Mouse (Mus musculus): ENCODE results near the gene Akap1. TPM values are rescaled to one million over a fixed set of nuclear protein-coding genes. Genes with fewer than 3 reads are reported as not detected.

Gene Akap1
- total RNA-seq, 2 experiments from 2014 or later: 54.5 to 82.7 TPM

GRCm38 (mm10) chr11:88884376-88885065 is 20.1 kb upstream of the Akap1 start:
- DNase-seq (ENCODE audit: low spot score): no peak

- no peak for DNase-seq (ENCODE audit: low spot score)
These were observed 13.6 kb upstream of the Akap1 start for GRCm38 (mm10) chr11:88878011-88878410.

- DNase-seq (ENCODE audit: low spot score): no peak
These were observed 9.3 kb upstream of the Akap1 start for GRCm38 (mm10) chr11:88873667-88874030.

DNA sequence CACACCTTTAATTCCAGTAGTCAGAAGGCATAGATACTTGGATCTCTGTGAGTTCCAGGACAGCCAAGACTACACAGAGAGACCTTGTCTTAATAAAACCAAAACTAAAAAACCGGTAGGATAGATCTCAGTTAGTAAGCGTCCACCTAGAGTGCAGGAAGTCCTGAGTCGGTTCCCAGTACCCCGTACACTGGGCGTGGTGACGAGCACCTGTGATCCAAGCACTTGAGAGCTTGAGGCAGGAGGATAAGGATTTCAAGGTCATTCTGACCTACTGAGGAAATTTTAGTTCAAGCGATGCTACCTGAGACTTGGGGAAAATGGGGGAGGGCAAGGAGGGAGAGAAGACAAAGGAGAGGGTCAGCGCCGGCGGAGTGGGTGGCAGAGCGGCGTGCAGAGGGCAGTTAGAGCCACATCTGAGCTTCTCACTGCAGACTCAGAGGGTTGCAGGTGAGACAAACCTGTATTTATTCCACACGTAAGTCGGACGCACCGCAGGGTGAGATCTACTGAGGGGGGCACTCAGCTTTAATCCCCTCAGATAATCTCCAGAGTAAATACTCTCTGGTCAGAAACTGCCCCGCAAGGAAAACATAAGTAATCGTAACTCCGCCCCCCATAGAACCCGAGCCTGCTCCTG is 8.8 kb upstream of the Akap1 start:
- no peak for DNase-seq (ENCODE audit: low spot score)

GRCm38 (mm10) chr11:88869443-88869842 is 5.1 kb upstream of the Akap1 start:
- DNase-seq (ENCODE audit: low spot score): no peak

GRCm38 (mm10) chr11:88863904-88864457 is 405 bp downstream of the Akap1 start:
- DNase-seq (ENCODE audit: low spot score): peak; percentile 53

DNA sequence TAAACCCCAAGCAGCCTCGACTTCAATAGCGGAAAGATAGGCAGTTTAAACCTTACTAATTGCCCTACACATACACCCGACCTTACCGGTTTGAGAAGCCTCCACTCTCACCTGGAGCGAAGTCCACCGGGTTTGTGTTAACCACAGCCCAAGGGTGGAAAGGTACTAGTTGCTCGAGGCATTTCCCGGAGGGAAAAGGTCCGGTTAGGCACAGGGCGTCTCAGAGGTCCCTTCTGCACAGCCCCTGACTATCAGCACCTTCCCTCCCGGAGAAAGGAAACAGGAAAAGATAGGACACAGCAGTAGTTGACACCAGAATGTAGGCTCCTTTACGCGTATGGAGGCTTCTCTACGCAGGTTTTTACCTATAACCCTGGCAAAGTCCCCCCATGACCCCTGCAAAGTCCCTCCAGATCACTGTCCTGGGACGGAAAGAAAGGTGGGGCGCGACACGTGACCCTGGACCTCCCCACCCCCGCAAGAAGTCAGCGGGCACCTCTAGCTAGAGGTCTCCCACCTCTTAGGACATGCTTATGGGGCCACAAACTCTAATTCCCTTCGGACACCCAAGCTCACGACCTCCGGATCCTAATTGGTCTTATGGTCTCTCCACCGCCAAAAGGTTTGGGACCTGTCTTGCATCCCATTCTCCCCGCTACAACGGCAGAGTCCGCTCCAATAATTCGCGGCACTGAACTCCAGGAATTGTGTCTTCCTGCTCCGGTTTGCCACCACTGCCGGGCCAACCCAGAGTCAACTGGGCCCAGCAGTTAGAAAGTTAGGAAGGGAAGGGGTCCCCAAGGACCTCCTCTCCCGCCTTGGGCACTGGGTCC is 1.1 kb downstream of the Akap1 start:
- DNase-seq (ENCODE audit: low spot score): no peak

DNA sequence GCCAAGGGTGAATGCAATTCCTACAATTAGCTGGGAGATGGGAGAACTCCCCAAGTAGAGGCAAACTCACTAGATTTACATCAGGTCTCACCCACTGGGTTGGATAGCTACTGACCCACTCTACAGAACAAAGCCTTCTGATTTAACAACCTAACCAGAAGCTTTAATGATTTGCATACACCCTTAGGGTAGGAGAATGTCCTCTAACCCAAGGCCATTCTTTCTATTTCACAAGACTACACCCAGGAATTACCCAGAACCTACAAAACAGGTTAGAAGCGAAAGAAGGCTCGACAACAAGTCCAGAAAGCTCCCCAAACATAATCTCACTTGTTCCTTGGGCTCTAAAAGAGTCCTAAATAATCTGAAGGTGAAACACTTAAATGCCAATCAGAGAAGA is 2.0 kb downstream of the Akap1 start:
- DNase-seq (ENCODE audit: low spot score): no peak

DNA sequence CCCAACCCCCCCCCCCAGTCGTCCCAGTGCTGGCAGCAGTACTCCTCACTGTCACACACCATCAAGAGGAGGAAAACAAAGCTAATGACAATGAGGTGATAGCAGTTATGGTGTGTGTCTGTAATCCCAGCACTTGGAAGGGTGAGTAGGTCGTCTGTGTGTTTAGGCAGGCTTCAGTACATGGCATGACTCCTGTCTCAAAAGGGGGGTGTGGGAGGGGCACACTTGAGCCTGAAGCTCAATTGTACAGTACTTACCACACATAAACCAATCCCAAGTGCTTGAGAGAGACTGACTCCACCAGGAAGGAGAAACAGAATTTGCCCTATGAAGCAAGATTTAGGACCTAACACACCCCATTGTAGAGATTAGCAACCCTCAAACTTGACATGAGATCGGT is 3.3 kb downstream of the Akap1 start:
- no peak for DNase-seq (ENCODE audit: low spot score)

GRCm38 (mm10) chr11:88860641-88861040 is 3.7 kb downstream of the Akap1 start:
- no peak for DNase-seq (ENCODE audit: low spot score)

GRCm38 (mm10) chr11:88857311-88858005 is 6.9 kb downstream of the Akap1 start:
- DNase-seq (ENCODE audit: low spot score): peak; percentile 72

- no peak for DNase-seq (ENCODE audit: low spot score)
These were observed 8.0 kb downstream of the Akap1 start for GRCm38 (mm10) chr11:88856383-88856782.

- no peak for DNase-seq (ENCODE audit: low spot score)
These were observed 8.6 kb downstream of the Akap1 start for GRCm38 (mm10) chr11:88855795-88856194.

- DNase-seq (ENCODE audit: low spot score): no peak
These were observed 10.8 kb downstream of the Akap1 start for GRCm38 (mm10) chr11:88853588-88853987.

- DNase-seq (ENCODE audit: low spot score): no peak
These were observed 11.6 kb downstream of the Akap1 start for GRCm38 (mm10) chr11:88852806-88853205.

GRCm38 (mm10) chr11:88851049-88851825 is 13.1 kb downstream of the Akap1 start:
- DNase-seq (ENCODE audit: low spot score): peak; percentile 70

- no peak for DNase-seq (ENCODE audit: low spot score)
These were observed 14.7 kb downstream of the Akap1 start for GRCm38 (mm10) chr11:88849732-88850131.

DNA sequence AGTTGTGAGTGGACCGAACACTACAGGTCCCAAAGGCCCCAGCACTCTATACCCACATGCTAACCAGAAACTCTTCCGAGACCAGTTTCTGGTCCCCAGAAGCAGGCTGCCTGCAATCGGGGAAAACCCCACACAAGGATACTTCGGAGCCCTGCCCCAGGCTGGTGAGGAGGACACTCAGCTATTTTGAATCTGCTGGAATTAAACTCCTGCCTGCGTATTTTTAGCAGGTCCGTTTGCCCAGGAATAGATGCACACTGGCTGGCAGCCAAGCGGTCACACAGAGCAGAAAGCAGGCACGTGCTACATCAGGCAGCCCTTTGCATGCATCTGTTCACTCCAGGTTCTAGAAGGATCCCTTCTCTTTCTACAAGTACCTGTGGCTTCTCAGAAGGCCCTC is 15.1 kb downstream of the Akap1 start:
- peak; percentile 87 for DNase-seq (ENCODE audit: low spot score)

DNA sequence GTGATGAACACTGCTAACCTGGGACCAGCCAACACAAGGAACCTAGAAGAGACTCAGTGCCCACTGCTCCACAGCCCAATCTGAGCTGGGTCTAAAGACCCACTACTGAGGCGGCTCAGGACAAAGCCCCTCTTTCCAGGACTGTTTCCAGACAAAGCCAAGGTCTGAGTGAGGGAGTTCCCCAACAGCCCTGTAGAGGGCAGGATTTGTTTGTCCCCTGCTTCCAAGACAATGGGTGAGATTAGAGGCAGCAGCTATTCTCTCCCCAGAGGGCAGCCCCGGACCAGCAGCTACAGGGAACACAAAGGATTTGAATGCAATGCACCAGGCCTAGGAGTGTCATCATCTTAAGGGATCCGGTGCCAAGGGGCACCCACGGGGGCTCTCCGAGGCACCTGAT is 15.8 kb downstream of the Akap1 start:
- DNase-seq (ENCODE audit: low spot score): peak; percentile 48

GRCm38 (mm10) chr11:88847281-88848006 is 16.9 kb downstream of the Akap1 start:
- DNase-seq (ENCODE audit: low spot score): no peak

All from gastrocnemius, adult 18-20 months (tissue).